Mouse (Mus musculus): ENCODE data around the gene Man1c1.

Man1c1 gene

GRCm38 (mm10) chr4:134673882-134674463, 30.1 kb downstream of the Man1c1 start:
- DNase-seq, result no peak

GRCm38 (mm10) chr4:134673151-134673550, 30.9 kb downstream of the Man1c1 start:
- DNase-seq, result no peak

DNA sequence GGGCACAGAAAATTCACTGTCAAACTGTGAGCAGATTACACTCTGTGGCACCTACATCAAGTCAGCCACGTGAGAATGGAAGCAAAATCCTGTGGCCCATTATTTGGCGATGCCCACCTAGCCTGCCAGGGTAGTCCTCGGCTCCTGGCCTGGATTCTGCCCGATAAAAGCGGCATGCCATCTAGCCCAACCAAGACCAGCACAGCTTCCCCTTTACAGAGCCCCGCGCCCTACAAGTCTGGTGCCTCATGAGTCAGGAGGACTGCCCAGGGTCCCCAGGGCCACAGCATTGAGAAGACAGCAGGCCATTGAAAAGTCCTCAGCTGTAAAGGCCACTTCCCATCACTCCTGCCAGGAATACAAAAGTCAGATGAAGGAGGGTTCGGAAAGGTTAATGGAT, 31.8 kb downstream of the Man1c1 start:
- no peak for DNase-seq

DNA sequence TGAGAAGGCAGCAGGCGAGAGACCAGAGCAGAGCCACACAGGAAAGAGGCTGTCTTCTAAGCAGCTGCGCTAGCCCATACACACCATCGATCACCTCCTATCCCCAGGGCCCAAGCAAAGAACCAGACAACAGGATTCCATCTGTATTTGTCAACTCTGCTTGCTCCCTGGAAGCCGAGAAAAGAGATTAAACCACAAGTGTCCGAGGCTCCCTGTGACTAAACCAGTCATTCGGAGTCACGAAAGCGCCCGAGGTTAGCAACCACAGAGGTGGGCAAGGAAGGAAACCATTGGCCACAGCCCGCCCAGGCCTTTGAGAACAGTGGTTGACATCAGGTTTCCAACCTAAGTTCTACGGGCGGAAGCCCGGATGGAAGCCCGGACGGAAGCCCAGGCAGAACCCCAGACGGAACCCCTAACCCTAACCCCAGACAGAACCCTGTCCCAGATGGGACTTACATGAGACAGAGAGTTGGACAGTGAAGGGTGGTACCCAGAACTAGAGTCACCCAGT, 32.4 kb downstream of the Man1c1 start:
- DNase-seq, result no peak

- peak; percentile 31 for DNase-seq
These were observed 34.2 kb downstream of the Man1c1 start for GRCm38 (mm10) chr4:134669742-134670354.

GRCm38 (mm10) chr4:134668355-134669028, 35.6 kb downstream of the Man1c1 start:
- no peak for DNase-seq

GRCm38 (mm10) chr4:134666391-134666790, 37.7 kb downstream of the Man1c1 start:
- DNase-seq, result no peak

GRCm38 (mm10) chr4:134663052-134663451, 41.0 kb downstream of the Man1c1 start:
- no peak for DNase-seq

- no peak for DNase-seq
These were observed 43.4 kb downstream of the Man1c1 start for GRCm38 (mm10) chr4:134660630-134661183.

DNA sequence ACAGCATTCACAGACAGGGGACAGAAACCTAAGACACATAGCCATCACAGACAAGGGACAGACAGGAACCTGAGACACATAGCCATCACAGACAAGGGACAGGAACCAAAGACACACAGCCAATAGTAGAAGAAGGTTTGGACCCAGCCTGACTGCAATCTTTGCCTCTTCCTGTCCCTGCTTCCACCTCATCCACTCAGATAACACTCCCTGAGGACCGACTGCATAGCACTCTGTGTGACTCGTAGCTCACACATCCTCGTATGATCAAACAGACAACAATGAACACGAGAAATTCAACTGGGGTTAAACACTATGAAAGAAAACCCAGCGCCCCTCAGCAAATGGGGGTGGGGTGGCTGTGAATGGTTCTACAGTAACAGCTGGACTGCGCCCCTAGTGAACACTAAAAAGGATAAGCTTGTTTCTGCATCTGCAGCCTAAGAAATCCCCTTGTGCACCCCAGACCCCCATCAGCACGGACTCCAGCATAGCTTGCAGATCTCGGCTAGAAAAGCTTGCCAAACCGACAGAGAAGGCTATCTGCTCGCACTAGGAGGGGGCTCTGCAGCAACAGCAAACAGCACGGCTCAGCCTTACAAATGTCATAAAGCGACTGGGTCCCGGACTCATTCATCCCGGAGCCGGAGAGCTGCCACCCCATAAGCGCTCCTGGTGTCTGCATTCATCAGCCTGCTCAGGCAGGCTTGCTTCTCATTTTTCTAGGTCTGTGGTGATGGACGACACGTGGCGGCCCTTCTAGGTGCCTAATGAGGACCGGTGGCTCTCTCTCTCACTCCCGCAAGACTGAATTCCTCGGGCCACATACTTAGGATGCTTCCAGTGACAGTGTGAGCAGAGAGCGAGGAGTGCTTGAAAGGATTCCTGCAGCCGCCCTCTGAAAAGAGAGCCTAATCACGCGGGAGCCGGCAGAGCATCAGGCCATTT, 44.5 kb downstream of the Man1c1 start:
- no peak for DNase-seq

DNA sequence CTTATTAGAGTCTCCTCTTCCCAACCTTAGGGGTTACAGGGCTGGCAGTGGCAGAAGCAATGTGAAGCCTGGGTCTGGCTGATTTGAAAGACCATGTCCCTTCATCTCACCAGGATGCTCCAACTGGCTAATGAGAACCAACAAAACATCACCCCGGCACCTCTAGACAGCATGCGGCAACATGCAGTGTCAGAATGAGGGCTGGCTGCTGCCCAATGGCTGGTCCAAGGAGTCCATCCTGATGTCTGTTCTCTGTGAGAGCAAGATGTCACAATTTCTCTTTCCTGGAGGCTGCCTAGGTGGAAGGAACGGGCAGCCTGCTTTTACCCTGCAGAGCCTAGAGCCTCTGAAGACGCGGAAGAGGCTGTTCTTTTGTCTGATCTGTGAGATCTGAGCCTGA, 46.6 kb downstream of the Man1c1 start:
- no peak for DNase-seq

DNA sequence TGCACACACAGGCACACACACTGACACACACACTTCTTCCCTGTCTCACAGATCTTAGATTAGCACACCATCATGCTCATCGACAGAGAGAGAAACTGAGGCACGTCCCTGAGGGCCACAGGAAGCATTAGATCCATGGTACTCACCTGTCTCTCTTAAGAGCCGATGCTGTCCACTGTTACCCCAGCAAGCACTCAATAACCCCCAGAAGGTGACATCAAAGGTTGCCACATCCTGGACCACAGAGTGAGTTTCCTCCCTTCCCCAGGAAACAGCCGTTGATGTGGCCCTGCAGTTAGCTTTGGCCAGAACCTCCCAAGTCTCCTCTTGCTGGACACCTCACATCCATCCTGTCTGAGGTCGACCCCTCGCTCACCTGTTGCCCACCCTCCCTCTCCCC, 49.7 kb downstream of the Man1c1 start:
- DNase-seq, result no peak

DNA sequence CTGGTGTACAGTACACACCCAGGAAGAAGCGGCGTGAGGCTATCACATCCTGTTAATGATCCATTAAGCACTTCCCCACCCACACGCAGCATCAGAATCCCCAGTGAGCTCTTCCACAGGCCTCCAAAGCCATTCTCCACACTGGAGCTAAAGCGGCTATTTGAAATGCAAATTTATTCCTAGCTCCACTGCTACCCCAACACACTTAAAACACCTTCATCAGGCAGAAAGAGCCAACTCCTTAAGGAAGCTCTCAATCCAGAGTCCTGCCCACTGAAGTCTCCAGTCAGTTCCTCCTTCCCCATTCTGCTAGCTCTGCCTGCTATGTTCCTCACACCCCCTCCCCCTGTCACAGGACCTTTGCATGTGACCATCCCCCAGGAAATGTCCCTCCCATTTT, 51.4 kb downstream of the Man1c1 start:
- DNase-seq, result no peak

GRCm38 (mm10) chr4:134652151-134652550, 51.9 kb downstream of the Man1c1 start:
- no peak for DNase-seq

DNA sequence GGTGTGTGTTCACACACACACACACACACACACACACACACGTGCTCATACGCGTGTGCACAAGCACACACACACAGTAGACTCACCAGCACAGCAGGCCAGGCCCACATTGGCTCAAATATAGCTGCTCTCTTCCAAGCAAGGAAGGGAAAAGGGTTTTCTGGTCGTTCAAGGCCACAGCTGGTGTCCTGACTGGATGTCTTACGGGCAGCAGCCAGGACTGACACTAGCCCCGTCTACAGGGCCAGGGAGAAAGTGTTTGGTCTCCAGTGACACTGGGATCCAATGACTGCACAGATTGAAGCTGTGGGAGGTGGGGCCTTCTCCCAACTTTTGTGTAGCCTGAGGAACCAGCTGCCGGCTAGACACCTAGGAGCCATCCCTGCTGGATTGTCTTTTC, 52.7 kb downstream of the Man1c1 start:
- DNase-seq, result no peak

- no peak for DNase-seq
These were observed 58.8 kb downstream of the Man1c1 start for GRCm38 (mm10) chr4:134645042-134645948.

GRCm38 (mm10) chr4:134644410-134644809, 59.7 kb downstream of the Man1c1 start:
- no peak for DNase-seq

DNA sequence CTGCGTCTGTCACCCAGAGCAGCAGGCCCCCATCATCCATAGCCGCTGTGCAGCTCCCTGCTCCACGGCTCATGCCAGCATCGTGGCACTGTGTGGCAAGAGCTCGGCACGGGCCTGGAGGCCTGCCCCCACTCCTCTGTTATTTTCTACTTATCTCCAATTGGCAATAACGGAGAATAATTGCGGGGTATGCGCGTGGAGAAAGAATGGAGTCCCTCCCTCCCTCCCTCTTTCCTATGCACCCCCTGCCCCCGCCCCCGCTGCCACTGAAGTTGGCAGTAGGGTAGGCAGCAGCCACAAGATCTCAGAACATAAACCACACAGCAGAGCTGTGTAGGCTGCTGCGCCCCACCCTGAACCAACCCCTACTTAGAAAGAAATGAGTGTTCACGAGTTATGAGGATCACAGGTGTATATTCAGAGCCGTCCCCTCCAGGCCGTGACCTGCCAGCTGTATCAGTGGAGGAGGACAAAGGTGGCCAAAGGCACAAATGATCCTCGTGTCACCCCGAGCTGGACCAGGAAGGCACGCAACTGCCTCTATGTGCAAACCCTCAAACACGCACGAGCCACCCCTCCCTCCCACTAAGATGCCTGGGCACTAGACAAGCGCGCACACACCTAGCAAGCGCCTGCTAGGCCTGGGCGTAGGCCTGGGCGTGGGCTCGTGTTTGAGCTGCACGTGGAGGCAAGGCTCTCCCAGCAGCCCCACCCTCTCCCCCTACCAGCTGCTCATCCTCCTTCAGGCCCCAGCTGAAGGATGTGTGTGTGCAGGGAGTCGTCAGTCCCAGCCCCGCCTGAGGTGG, 62.2 kb downstream of the Man1c1 start:
- DNase-seq, result no peak

GRCm38 (mm10) chr4:134639325-134639724, 64.8 kb downstream of the Man1c1 start:
- DNase-seq, result no peak

- DNase-seq, result no peak
These were observed 66.0 kb downstream of the Man1c1 start for GRCm38 (mm10) chr4:134638111-134638550.

DNA sequence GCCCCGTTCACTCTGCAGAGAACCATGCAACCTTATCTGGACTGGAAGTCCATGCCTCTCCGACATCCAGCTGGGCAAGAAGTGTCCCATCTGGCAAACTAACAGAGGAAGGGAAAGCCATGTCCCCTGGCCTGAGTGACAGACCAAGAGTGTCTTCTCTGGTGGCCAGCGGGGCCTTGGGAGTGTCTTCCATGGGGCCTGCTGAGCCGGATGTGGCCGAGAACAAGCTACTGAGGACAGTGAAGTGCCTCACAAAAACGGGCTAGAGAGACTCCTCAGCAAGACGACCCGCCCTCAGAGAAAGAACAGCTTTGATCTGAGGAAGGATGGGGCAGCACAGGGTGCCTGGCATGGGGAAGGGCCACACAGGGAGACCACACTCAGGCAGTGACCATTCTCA, 67.7 kb downstream of the Man1c1 start:
- DNase-seq, result no peak
